Mouse (Mus musculus) cerebellum, adult 2 months (tissue): Measurements from ENCODE around the gene Spats1.

Experiments
- CTCF ChIP-seq: fragments of 200-500 bp; IDR thresholded peaks from 2 replicates; pipeline ENCODE4 v1.5.1; 2011; ENCODE audit warnings: low read depth, mild to moderate bottlenecking, control low read depth, low read length, moderate library complexity, borderline replicate concordance; ENCODE audit not compliant: insufficient read depth
- POLR2A ChIP-seq: fragments of 200-500 bp; IDR thresholded peaks from 2 replicates; pipeline ENCODE4 v1.6.1; 2011; ENCODE audit warnings: low read length, control low read depth, borderline replicate concordance; ENCODE audit not compliant: insufficient read depth

DNA sequence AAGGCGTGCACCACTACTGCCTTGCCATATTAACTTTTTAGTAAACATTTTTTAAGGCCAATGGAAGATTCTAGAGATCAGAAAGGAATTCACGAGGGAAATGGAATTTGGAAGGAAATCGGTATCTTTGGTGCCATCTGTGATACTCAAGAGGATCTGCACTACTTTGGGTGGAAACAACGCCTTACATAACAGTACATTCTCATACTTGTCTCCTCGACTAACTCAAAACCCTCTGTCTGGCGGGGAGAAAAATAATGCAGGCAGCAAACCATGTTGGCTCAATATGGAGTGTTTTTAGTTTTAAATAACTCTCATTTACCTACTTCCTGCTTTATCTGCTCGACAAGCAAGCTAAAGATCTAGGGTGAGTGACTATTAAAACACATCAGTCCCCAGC, 4.5 kb downstream of the Spats1 start:
- TF ChIP-seq CTCF, result no peak
- no peak for TF ChIP-seq POLR2A
